Mouse (Mus musculus): ENCODE measurements around the gene Zfp13. TPM values are rescaled to one million over a fixed set of nuclear protein-coding genes. Genes with fewer than 3 reads are reported as not detected.

The Zfp13 gene
- total and polyA plus RNA-seq, 3 experiments: 0.30 TPM; not detected in 2

DNA sequence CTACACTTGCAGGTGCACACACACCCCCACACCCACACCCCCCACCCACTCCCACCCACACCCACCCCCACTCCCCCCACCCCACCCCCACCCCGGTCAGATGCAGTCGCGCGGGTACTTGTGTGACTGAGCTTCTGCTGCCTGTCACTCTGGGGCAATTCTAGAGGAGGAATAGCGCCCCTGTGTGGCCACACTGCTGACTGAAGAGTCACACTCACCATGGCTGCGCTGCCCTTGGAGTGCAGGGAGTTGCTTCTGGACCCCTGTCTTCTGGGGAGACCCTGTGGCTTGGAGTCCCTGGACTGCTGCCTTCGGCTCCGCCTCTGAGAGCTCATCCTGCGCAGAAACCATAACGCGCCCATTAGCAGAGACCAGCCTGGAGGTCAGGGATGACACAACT, 39.5 kb downstream of the Zfp13 start:
- no peak overlapping the region for H3K27ac ChIP-seq (ENCODE audit: insufficient read depth, low read depth)
- H3K79me2 ChIP-seq (replicated peaks; ENCODE audit: control insufficient read depth, extremely low read depth, insufficient read depth, poor library complexity, severe bottlenecking): peaks cover 7% of the 10 kb centered on the region; the same call in 1 of the 2 replicates
- peaks cover under 1 to 13% of the 10 kb centered on the region in 2 experiments; a peak in 3 of 4 replicates for H3K4me1 ChIP-seq (ENCODE audit: control insufficient read depth in 1 of 2, insufficient read depth in 2 of 2)
- dilution Hi-C loops (cut with MboI; ENCODE audit: extremely low pct_ligation_motif_present, extremely low pct_unique_long_range_greater_than_20kb, low sequenced_read_pairs) (no loop called here), in situ Hi-C loops (cut with MboI; ENCODE audit: low pct_ligation_motif_present, low pct_unique_long_range_greater_than_20kb, low sequenced_read_pairs) (loop anchor here (10.0 kb wide), 1 partner anchor 375 kb away; no protein-coding TSS in a partner anchor)
- H3K36me3 ChIP-seq (replicated peaks in 1 of 2; ENCODE audit: control insufficient read depth in 1 of 2, insufficient read depth in 1 of 2, low read length in 1 of 2): peaks cover 41 to 71% of the 10 kb centered on the region in 2 experiments
- H3K9ac ChIP-seq (ENCODE audit: insufficient read depth, low read depth): no peak overlapping the region
- TF ChIP-seq CTCF (conservative IDR thresholded peaks at IDR 0.05 in 1 of 2, IDR thresholded peaks at IDR 0.05 in 1 of 2; ENCODE audit: low read depth in 2 of 2, low read length in 2 of 2) (peak in 1 of 2 experiments; percentile 57; a peak in 2 of 4 replicates), RAD21 (IDR thresholded peaks at IDR 0.05; ENCODE audit: low read depth, low read length) (peak; percentile 41), ZNF384 (IDR thresholded peaks at IDR 0.05; ENCODE audit: low read depth, low read length) (no peak), SMC3 (IDR thresholded peaks at IDR 0.05; ENCODE audit: low read depth, low read length) (peak; percentile 32; the same call in 1 of the 2 replicates)
- no peaks in the 10 kb centered on the region for H3K9me3 ChIP-seq (replicated peaks; ENCODE audit: low read length)
- H3K27me3 ChIP-seq (replicated peaks): no peaks in the 10 kb centered on the region
- H3K4me3 ChIP-seq (replicated peaks in 1 of 3; ENCODE audit: low read depth in 2 of 3, low read length in 2 of 3, poor library complexity in 1 of 3): no peak overlapping the region
- DNase-seq (ENCODE audit: extremely low read depth): no peak
- no peak overlapping the region for H3K4me2 ChIP-seq (ENCODE audit: insufficient read depth, low read depth, poor library complexity, severe bottlenecking)

DNA sequence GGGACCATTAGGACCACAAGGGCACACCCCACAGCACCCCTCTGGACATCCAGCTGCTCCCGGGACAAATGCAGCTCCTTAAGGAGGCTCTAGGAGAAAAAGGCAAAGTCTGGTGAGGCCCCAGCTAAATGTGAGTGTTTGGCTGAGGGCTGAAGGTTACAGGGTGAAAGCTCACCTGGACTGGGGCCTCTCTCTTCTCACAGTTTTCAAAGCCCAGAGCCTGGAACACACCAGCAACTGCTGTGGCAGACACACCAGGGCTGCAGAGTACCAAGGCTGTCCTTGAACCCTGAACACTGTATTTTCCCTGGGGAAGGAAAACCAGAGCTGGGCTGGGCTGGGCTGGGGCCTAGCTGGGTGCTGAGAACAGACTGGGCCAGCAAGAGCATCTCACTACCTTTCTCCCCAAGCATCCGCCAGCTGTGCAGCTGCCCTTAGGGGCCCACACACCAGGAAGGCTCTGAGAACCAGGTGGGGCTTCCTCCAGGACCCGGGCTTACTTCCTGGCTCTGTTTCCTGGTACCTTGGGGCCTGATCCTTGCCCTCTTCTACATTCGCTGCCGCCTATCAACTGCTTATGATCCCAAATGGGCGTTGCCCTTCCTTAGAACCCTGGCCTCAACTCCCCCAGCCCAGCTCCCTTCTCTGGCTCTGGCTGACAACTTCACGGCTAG, 43.9 kb downstream of the Zfp13 start:
- Histone ChIP-seq H3K9me3 (replicated peaks; ENCODE audit: low read length) (no peaks in the 10 kb centered on the region), H3K36me3 (replicated peaks in 1 of 2; ENCODE audit: control insufficient read depth in 1 of 2, insufficient read depth in 1 of 2, low read length in 1 of 2) (peaks cover 35 to 63% of the 10 kb centered on the region in 2 experiments), H3K27me3 (replicated peaks) (no peaks in the 10 kb centered on the region), H3K27ac (ENCODE audit: insufficient read depth, low read depth) (no peak overlapping the region), H3K79me2 (replicated peaks; ENCODE audit: control insufficient read depth, extremely low read depth, insufficient read depth, poor library complexity, severe bottlenecking) (no peaks in the 10 kb centered on the region), H3K4me1 (ENCODE audit: control insufficient read depth in 1 of 2, insufficient read depth in 2 of 2) (peaks cover 0 to 19% of the 10 kb centered on the region in 2 experiments; a peak in 3 of 4 replicates), H3K4me2 (ENCODE audit: insufficient read depth, low read depth, poor library complexity, severe bottlenecking) (no peak overlapping the region), H3K4me3 (replicated peaks in 1 of 3; ENCODE audit: low read depth in 2 of 3, low read length in 2 of 3, poor library complexity in 1 of 3) (no peak overlapping the region), H3K9ac (ENCODE audit: insufficient read depth, low read depth) (no peak overlapping the region)
- DNase-seq (ENCODE audit: extremely low read depth): no peak
- in situ Hi-C loops (cut with MboI; ENCODE audit: low pct_ligation_motif_present, low pct_unique_long_range_greater_than_20kb, low sequenced_read_pairs): loop anchor here (10.0 kb wide), 1 partner anchor 371 kb away; no protein-coding TSS in a partner anchor
- no peak for TF ChIP-seq ZKSCAN1 (IDR thresholded peaks at IDR 0.05; ENCODE audit: borderline replicate concordance, low read depth, low read length)
- TF ChIP-seq SIN3A (IDR thresholded peaks at IDR 0.05; ENCODE audit: low read length): no peak
- no peak for TF ChIP-seq TCF12 (IDR thresholded peaks at IDR 0.05; ENCODE audit: low read depth, low read length)
- TF ChIP-seq MYC (IDR thresholded peaks at IDR 0.05; ENCODE audit: low read depth, low read length): no peak
- TF ChIP-seq JUN (IDR thresholded peaks at IDR 0.05; ENCODE audit: insufficient read depth, low read depth, low read length): no peak
- no peak for TF ChIP-seq POLR2AphosphoS2 (IDR thresholded peaks at IDR 0.05; ENCODE audit: low read depth, low read length)
- TF ChIP-seq HCFC1 (IDR thresholded peaks at IDR 0.05; ENCODE audit: low read depth, low read length): no peak
- no peak for TF ChIP-seq CHD2 (IDR thresholded peaks at IDR 0.05; ENCODE audit: low read length)
- TF ChIP-seq EP300 (IDR thresholded peaks at IDR 0.05; ENCODE audit: low read length): no peak
- no peak for TF ChIP-seq ETS1 (conservative IDR thresholded peaks at IDR 0.05; ENCODE audit: low read depth, low read length)
- TF ChIP-seq CHD1 (IDR thresholded peaks at IDR 0.05; ENCODE audit: low read depth, low read length): no peak
- no peak for TF ChIP-seq USF1 (IDR thresholded peaks at IDR 0.05; ENCODE audit: low read depth, low read length)
- dilution Hi-C loops (cut with MboI; ENCODE audit: extremely low pct_ligation_motif_present, extremely low pct_unique_long_range_greater_than_20kb, low sequenced_read_pairs): no loop called here

All from CH12.LX (cell line).